Mouse (Mus musculus): ENCODE results near the gene Thumpd1. TPM values are rescaled to one million over a fixed set of nuclear protein-coding genes. Genes with fewer than 3 reads are reported as not detected.
"Not testable (repeated sequence)": the region's sequence is repeated elsewhere in the genome, so short reads cannot be mapped to it uniquely, and the experiment has no call there.

Thumpd1 gene
- polyA plus RNA-seq (2016; fragmentation: Nextera tagmentation; extraction: Ambion mirVana): 51.4 and 52.8 TPM in 2 replicates

DNA sequence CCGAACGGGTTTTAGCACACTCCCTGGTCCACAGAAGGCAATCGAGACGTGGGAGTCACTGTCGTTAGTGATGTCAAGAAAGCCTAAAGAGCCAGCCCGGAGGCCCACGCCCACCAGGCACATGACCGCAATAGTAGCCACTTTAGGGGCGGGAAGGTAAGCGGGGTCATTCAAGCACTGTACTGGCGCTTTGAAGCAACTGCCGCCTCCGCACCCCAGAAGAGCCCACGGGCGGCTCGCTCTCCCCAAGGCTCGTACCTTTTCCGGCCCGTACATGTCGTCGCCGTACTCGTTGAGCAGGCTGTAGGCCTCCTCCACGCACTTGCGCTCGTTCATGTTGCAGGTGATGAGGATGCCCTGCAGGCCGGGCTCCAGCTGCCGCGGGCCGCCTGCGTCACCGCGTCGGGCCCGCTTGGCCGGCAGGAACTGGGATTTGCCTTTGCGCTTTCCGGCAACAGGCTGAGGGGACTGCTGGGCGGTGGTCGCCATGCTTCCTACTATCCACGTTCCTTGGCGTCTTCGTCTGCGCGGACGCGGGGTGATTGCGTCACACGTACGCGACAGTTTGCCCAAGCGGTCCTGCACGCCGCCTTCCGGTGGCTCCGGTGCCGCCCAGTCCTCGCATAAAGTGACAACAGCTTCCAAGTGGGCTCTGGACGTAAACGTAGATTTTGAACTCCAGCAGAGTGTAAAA lies at the start of gene Thumpd1:
Gene Thumpd1 (minus strand): TSS at position 546 of the 694 bp plus-strand sequence.
- peak; percentile 91 for ATAC-seq
- Histone ChIP-seq H3K27ac (peak within 1 kb of the TSS; percentile 70), H3K4me3 (peak within 1 kb of the TSS; percentile 95)

DNA sequence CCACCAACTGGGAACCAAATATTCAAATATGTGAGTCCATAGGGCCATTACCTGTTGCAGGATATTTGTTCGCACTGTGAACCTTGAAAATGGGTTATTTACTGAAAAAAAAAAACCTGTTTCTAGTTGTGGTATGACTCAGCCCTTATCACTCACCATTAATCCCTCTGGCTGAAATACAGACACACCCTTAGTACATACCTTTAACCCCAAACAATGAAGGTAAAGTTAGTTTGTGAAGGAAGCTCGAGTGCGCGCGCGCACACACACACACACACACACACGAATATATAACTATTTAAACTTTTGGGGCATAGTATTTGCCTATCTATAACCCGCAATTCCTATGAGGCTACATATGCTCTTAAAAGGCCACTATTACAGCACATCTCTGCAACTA lies 49.3 kb upstream of the Thumpd1 start:
- no peak for ATAC-seq

More for the DNA sequence above, at the start of gene Thumpd1:
- H3K27me3 ChIP-seq (replicated peaks): peaks cover 5% of the 10 kb centered on the region; the same call in 1 of the 2 replicates
- peaks cover 37% of the 10 kb centered on the region for H3K36me3 ChIP-seq
- under 1% methylated on average over 60 of the region's 60 CpGs for WGBS (ENCODE audit: insufficient replicate concordance)
- H3K4me1 ChIP-seq: peaks cover 14% of the 10 kb centered on the region
- peak within 1 kb of the TSS; percentile 84 for H3K9ac ChIP-seq
- H3K4me2 ChIP-seq: peak within 1 kb of the TSS; percentile 86
- no peaks in the 10 kb centered on the region for H3K9me3 ChIP-seq (replicated peaks)

DNA sequence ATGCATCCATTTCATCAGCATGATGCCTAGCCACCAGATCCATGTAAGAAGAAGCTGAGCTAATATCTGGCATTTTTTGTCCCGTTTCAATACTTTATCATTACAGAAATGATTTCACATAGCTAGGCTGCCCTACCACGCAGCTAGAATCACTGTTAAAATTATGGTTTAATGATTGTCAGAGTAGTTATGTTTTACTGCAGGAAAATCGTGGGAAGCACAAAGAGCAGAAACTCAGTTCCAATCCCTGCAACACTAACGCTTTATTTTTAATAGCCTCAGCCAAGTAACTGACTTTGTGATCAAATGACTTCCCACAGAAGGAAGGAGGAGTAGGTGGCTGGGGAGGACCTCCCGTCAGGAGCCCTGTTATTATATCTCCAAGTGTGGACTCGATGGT lies 46.4 kb upstream of the Thumpd1 start:
- Histone ChIP-seq H3K4me2 (no peak overlapping the region), H3K4me3 (no peak overlapping the region), H3K4me1 (no peaks in the 10 kb centered on the region), H3K9me3 (replicated peaks) (no peaks in the 10 kb centered on the region), H3K27me3 (replicated peaks) (no peaks in the 10 kb centered on the region), H3K9ac (no peak overlapping the region), H3K36me3 (no peaks in the 10 kb centered on the region), H3K27ac (no peak overlapping the region)
- WGBS (ENCODE audit: insufficient replicate concordance): 61% methylated on average over 6 of the region's 6 CpGs
- no peak for ATAC-seq

More for the DNA sequence above, 49.3 kb upstream of the Thumpd1 start:
- H3K27ac ChIP-seq: no peak overlapping the region
- H3K27me3 ChIP-seq (replicated peaks): no peaks in the 10 kb centered on the region
- no peaks in the 10 kb centered on the region for H3K36me3 ChIP-seq
- 81% methylated on average over 8 of the region's 8 CpGs for WGBS (ENCODE audit: insufficient replicate concordance)
- H3K4me1 ChIP-seq: no peaks in the 10 kb centered on the region
- H3K4me3 ChIP-seq: no peak overlapping the region
- no peaks in the 10 kb centered on the region for H3K9me3 ChIP-seq (replicated peaks)
- no peak overlapping the region for H3K9ac ChIP-seq
- no peak overlapping the region for H3K4me2 ChIP-seq

DNA sequence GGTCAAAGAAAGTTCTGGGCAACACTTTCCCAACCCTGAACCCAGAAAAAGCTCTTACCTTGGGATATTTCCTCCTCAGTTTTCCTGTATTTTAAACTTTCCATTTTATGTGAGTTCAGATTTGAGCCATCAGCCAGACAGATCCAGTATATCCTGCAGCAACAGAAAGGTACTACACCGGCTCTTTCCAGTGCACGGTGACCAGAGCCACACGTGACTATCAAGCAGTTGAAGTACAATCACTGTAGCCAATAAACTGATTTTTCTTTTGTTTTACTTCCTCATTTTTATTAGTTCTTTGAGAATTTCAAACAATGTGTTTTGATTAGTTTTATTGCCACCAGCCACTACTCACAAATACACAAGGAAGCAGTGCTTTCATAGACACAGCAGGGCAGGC lies 43.8 kb upstream of the Thumpd1 start:
- H3K9ac ChIP-seq: no peak overlapping the region
- H3K27ac ChIP-seq: no peak overlapping the region
- no peak overlapping the region for H3K4me2 ChIP-seq
- no peak for ATAC-seq
- H3K4me3 ChIP-seq: no peak overlapping the region
- H3K9me3 ChIP-seq (replicated peaks): no peaks in the 10 kb centered on the region
- no peaks in the 10 kb centered on the region for H3K36me3 ChIP-seq
- no peaks in the 10 kb centered on the region for H3K27me3 ChIP-seq (replicated peaks)
- H3K4me1 ChIP-seq: no peaks in the 10 kb centered on the region
- WGBS (ENCODE audit: insufficient replicate concordance): 78% methylated on average over 3 of the region's 3 CpGs

DNA sequence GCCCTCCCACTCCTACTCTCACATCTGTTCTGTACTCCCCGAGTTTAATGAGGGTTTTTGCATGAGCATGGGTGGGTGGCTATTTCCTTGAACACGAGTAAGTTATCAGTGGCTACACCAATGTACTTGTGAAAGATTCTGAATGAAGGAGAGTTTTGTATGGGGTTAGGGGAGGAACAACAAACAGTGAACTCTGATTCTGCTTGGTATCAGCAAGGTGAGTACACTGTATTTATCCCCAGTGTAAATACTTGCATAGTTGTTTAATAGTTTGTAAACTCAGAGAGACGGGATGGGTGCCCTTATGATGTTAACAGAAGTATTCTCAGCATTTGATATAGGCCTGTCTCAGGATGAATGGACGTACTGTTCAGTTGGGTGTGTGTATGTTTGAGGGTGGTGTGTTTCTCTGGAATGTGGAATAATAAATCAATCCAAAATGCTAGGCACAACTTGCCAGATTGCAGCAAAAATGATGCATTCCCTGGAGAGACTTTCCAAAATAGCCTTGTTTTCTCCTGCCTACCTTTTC lies 41.6 kb upstream of the Thumpd1 start:
- ATAC-seq: no peak
- no peaks in the 10 kb centered on the region for H3K4me1 ChIP-seq
- H3K4me3 ChIP-seq: no peak overlapping the region
- no peaks in the 10 kb centered on the region for H3K27me3 ChIP-seq (replicated peaks)
- H3K9ac ChIP-seq: no peak overlapping the region
- WGBS (ENCODE audit: insufficient replicate concordance): 43% methylated on average over 4 of the region's 4 CpGs
- no peaks in the 10 kb centered on the region for H3K9me3 ChIP-seq (replicated peaks)
- H3K27ac ChIP-seq: no peak overlapping the region
- no peak overlapping the region for H3K4me2 ChIP-seq
- no peaks in the 10 kb centered on the region for H3K36me3 ChIP-seq

DNA sequence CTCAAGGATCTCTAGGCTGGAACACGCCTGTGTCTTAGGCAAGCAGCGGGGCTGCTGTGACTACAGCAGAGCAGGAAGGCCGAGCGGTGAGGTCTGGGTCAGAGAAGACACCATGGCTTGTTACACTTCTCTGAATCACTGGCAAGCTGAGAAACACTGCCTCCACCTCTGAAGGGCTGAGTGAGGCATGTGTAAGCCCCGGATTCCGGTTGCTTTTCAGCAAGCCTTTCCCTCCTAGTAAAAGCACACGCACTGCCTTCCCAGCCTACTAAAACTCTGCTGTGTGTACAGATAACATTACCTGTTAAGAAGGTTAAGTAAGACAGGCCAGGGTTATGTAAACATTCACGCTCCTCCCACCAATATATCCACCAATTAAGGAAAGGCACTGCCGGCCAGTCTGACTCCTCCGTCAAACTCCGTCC lies 39.9 kb upstream of the Thumpd1 start, which contains the start of gene Acsm3:
Gene Acsm3 (plus strand): TSS at position 397 of the 425 bp plus-strand sequence.
- Histone ChIP-seq H3K4me1 (no peaks in the 10 kb centered on the region), H3K4me3 (no peak within 1 kb of the TSS), H3K9me3 (replicated peaks) (no peaks in the 10 kb centered on the region), H3K4me2 (peak within 1 kb of the TSS; percentile 12; the same call in 1 of the 2 replicates), H3K36me3 (no peaks in the 10 kb centered on the region), H3K27me3 (replicated peaks) (no peaks in the 10 kb centered on the region), H3K27ac (no peak within 1 kb of the TSS), H3K9ac (no peak within 1 kb of the TSS)
- ATAC-seq: peak; percentile 46; the same call in 1 of the 2 replicates
- 53% methylated on average over 11 of the region's 11 CpGs for WGBS (ENCODE audit: insufficient replicate concordance)

DNA sequence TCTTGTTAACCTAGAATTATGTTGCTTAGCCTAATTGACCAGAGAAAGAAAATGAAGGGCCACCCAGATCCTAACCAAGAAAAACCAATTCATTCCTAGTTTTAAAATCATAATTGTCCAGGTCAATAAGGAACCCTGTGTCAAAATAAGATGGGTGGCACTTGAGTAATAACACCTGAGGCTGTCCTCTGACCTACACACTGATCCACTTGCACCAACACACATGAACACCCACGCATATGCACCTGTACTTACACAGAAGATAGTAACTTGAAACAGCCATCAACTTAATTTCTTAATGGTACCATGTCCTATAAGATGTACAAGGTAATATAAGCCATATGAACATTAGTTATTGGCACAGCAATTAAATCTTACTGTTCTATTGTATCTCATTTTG lies 33.1 kb upstream of the Thumpd1 start:
- no peaks in the 10 kb centered on the region for H3K36me3 ChIP-seq
- H3K9ac ChIP-seq: no peak overlapping the region
- H3K4me3 ChIP-seq: no peak overlapping the region
- no peaks in the 10 kb centered on the region for H3K9me3 ChIP-seq (replicated peaks)
- no peak for ATAC-seq
- H3K4me1 ChIP-seq: no peaks in the 10 kb centered on the region
- no peaks in the 10 kb centered on the region for H3K27me3 ChIP-seq (replicated peaks)
- no peak overlapping the region for H3K4me2 ChIP-seq
- no peak overlapping the region for H3K27ac ChIP-seq
- 67% methylated on average over 1 of the region's 1 CpGs for WGBS (ENCODE audit: insufficient replicate concordance)

DNA sequence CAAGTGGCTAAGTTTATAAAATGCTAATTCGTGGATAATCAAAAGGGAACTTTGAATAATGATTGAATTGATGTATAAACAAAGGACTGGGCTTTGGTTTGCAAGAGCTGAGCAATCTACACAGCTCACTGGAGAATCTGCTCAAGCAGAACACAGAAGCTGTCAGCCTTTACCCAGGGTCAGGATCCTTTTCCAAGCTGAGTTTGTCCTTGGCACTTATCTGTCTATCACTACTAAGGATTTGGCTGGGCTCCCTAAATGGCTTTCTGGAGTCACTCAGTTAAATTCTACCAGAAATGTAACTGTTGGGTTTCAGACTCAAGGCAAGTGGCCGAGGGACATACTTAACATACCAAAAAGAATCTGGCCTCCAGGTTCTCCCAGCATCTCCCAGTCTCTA lies 29.3 kb upstream of the Thumpd1 start:
- Histone ChIP-seq H3K27me3 (replicated peaks) (no peaks in the 10 kb centered on the region), H3K4me1 (no peaks in the 10 kb centered on the region), H3K36me3 (no peaks in the 10 kb centered on the region), H3K9me3 (replicated peaks) (no peaks in the 10 kb centered on the region), H3K9ac (no peak overlapping the region), H3K4me3 (no peak overlapping the region), H3K27ac (no peak overlapping the region), H3K4me2 (no peak overlapping the region)
- WGBS (ENCODE audit: insufficient replicate concordance): 34% methylated on average over 2 of the region's 2 CpGs
- no peak for ATAC-seq

DNA sequence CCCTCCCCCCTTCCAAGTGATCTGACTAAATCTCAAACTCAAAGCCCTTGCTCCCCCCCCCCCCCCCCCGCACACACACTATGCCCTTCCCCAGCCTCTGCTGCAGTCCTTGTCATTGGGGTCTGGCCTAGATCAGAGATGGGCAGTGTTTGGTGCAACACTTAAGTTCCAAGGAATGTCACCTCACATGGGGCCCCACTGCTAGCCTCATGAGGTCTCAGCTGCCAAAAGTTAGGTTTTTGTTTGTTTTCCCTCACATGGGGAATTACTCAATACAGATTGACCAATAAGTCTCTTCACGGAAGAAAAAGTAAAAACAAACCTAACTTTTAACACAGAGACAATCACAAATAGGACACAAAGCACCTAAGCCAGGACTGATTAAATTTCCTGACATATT lies 28.2 kb upstream of the Thumpd1 start:
- Histone ChIP-seq H3K27ac (no peak overlapping the region), H3K4me2 (no peak overlapping the region), H3K36me3 (no peaks in the 10 kb centered on the region), H3K4me3 (no peak overlapping the region), H3K4me1 (peaks cover 5% of the 10 kb centered on the region), H3K27me3 (replicated peaks) (no peaks in the 10 kb centered on the region), H3K9ac (no peak overlapping the region), H3K9me3 (replicated peaks) (no peaks in the 10 kb centered on the region)
- ATAC-seq: no peak
- 56% methylated on average over 1 of the region's 2 CpGs for WGBS (ENCODE audit: insufficient replicate concordance)

DNA sequence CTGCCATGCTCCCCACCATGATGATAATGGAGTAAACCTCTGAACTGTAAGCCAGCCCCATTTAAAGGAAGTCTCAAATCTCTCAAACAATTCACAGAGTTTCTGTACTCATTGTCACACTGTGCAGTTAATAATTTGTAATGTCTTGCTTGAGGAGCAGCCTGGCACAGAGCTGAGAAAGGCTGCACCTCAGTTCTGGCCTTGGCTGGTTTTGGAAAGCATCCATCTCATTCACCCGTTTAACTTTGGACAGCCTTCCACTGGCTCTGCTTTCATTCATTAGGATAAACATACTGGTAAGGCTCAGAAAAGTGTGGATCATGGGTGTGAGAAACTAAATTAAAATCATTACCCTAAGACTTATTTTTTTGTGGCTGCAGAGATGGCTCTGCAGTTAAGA lies 25.3 kb upstream of the Thumpd1 start:
- Histone ChIP-seq H3K4me2 (no peak overlapping the region), H3K27ac (no peak overlapping the region), H3K9ac (no peak overlapping the region), H3K4me1 (peaks cover 5% of the 10 kb centered on the region), H3K27me3 (replicated peaks) (no peaks in the 10 kb centered on the region; the same call in 1 of the 2 replicates), H3K9me3 (replicated peaks) (no peaks in the 10 kb centered on the region), H3K36me3 (no peaks in the 10 kb centered on the region), H3K4me3 (no peak overlapping the region)
- 81% methylated on average over 1 of the region's 1 CpGs for WGBS (ENCODE audit: insufficient replicate concordance)
- no peak for ATAC-seq

DNA sequence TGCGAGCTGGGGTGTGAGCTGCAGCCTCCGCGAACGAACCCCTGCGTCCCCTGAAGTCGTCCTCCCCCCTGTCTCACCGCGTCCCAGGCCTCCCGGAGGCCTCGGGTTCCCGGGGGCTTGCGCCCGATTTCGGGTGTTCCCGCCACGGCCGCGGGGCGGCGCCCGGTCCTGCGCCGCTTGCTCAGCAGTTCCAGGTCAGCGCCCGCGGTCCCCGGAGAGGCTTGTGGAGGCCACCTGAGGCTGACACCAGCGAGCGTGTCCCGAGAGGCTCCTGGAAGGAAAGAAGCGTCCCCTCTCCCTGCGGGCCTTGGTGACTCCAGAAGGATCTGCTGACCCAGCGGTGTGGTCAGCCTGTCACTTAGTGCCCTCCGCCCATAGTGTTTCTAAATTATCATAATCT lies 23.7 kb upstream of the Thumpd1 start:
- ATAC-seq: peak; percentile 42
- Histone ChIP-seq H3K4me3 (peak overlapping the region; percentile 25), H3K27me3 (replicated peaks) (no peaks in the 10 kb centered on the region; the same call in 1 of the 2 replicates), H3K36me3 (no peaks in the 10 kb centered on the region), H3K9me3 (replicated peaks) (no peaks in the 10 kb centered on the region), H3K4me2 (peak overlapping the region; percentile 59), H3K4me1 (peaks cover 5% of the 10 kb centered on the region), H3K27ac (no peak overlapping the region), H3K9ac (0 out of 2 replicates have a peak overlapping the region, but pooled peaks have one; percentile 35)
- 6% methylated on average over 34 of the region's 34 CpGs for WGBS (ENCODE audit: insufficient replicate concordance)

DNA sequence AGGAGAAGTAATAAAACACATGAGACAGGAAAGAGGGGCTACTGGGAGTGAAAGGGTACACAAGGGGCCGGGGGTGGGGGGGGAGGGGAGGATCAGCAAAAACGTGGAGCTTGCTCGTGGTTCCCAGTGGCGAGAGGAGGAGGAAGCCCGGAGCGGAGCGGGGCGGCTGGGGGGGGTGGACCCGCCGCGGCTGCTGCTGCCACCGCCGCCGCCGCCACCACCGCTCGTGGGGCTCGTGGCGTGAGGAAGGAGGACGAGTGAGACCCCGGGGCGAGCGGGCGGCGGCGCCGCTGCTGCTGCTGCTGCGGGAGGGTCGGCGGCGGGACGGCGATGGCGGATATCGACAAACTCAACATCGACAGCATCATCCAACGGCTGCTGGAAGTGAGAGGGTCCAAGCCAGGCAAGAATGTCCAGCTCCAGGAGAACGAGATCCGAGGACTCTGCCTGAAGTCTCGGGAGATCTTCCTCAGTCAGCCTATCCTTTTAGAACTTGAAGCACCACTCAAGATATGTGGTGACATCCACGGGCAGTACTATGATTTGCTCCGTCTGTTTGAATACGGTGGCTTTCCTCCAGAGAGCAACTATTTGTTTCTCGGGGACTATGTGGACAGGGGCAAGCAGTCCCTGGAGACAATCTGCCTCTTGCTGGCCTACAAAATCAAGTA lies 19.3 kb upstream of the Thumpd1 start:
- not testable (repeated sequence) for ATAC-seq

More for the DNA sequence above, 19.3 kb upstream of the Thumpd1 start:
- peak overlapping the region; percentile 30 for H3K4me3 ChIP-seq
- H3K27me3 ChIP-seq (replicated peaks); H3K9me3 ChIP-seq (replicated peaks); H3K9ac ChIP-seq; H3K36me3 ChIP-seq; H3K27ac ChIP-seq; H3K4me1 ChIP-seq: not testable (repeated sequence)
- peak overlapping the region; percentile 50 for H3K4me2 ChIP-seq
- WGBS (ENCODE audit: insufficient replicate concordance): 4% methylated on average over 31 of the region's 44 CpGs
